Mouse (Mus musculus): Measurements from ENCODE around the gene Cfap61. TPM values are rescaled to one million over a fixed set of nuclear protein-coding genes. Genes with fewer than 3 reads are reported as not detected.

Gene Cfap61
- polyA plus RNA-seq, 1 experiment from 2014 or later = not detected

- H3K27me3 ChIP-seq (ENCODE audit: control insufficient read depth, insufficient read depth, low read depth, low read length) = peaks cover 41% of the 10 kb centered on the region
- WGBS (ENCODE audit: insufficient replicate concordance) = 4% methylated on average over 9 of the region's 9 CpGs
- no peaks in the 10 kb centered on the region for H3K36me3 ChIP-seq (ENCODE audit: control insufficient read depth, insufficient read depth)
- H3K27ac ChIP-seq (ENCODE audit: low read length) = no peak overlapping the region
- no peak overlapping the region for H3K9ac ChIP-seq (ENCODE audit: low read depth, low read length)
- H3K4me3 ChIP-seq (ENCODE audit: low read depth, low read length) = no peak overlapping the region
- H3K4me1 ChIP-seq (ENCODE audit: control insufficient read depth, low read depth, low read length) = no peaks in the 10 kb centered on the region; the same call in 1 of the 2 replicates
- 0 out of 2 replicates have a peak, but pooled peaks have one; percentile 13 for ATAC-seq (ENCODE audit: low read depth)
- H3K9me3 ChIP-seq (replicated peaks; ENCODE audit: control insufficient read depth, low read length) = no peaks in the 10 kb centered on the region
- no peak overlapping the region for H3K4me2 ChIP-seq (ENCODE audit: low read depth, low read length)
Measured at GRCm38 (mm10) chr2:146214715-146215114, 280.1 kb downstream of the Cfap61 start.

- no peak overlapping the region for H3K9ac ChIP-seq (ENCODE audit: low read depth, low read length)
- ATAC-seq (ENCODE audit: low read depth) = no peak
- no peak overlapping the region for H3K27ac ChIP-seq (ENCODE audit: low read length)
- H3K27me3 ChIP-seq (ENCODE audit: control insufficient read depth, insufficient read depth, low read depth, low read length) = peaks cover 56% of the 10 kb centered on the region
- H3K4me3 ChIP-seq (ENCODE audit: low read depth, low read length) = no peak overlapping the region
- H3K36me3 ChIP-seq (ENCODE audit: control insufficient read depth, insufficient read depth) = no peaks in the 10 kb centered on the region
- no peak overlapping the region for H3K4me2 ChIP-seq (ENCODE audit: low read depth, low read length)
- peaks cover 2% of the 10 kb centered on the region for H3K4me1 ChIP-seq (ENCODE audit: control insufficient read depth, low read depth, low read length)
- WGBS (ENCODE audit: insufficient replicate concordance) = 20% methylated on average over 14 of the region's 14 CpGs
- no peaks in the 10 kb centered on the region for H3K9me3 ChIP-seq (replicated peaks; ENCODE audit: control insufficient read depth, low read length)
Measured at GRCm38 (mm10) chr2:146216111-146217064, 281.8 kb downstream of the Cfap61 start.

- ATAC-seq (ENCODE audit: low read depth) = no peak
- H3K36me3 ChIP-seq (ENCODE audit: control insufficient read depth, insufficient read depth) = no peaks in the 10 kb centered on the region
- 1% methylated on average over 16 of the region's 16 CpGs for WGBS (ENCODE audit: insufficient replicate concordance)
- H3K4me2 ChIP-seq (ENCODE audit: low read depth, low read length) = no peak overlapping the region
- peaks cover 11% of the 10 kb centered on the region for H3K4me1 ChIP-seq (ENCODE audit: control insufficient read depth, low read depth, low read length)
- H3K4me3 ChIP-seq (ENCODE audit: low read depth, low read length) = no peak overlapping the region
- H3K27me3 ChIP-seq (ENCODE audit: control insufficient read depth, insufficient read depth, low read depth, low read length) = peaks cover 66% of the 10 kb centered on the region
- H3K27ac ChIP-seq (ENCODE audit: low read length) = no peak overlapping the region
- H3K9ac ChIP-seq (ENCODE audit: low read depth, low read length) = no peak overlapping the region
- no peaks in the 10 kb centered on the region for H3K9me3 ChIP-seq (replicated peaks; ENCODE audit: control insufficient read depth, low read length)
Measured at GRCm38 (mm10) chr2:146217227-146217980, 282.8 kb downstream of the Cfap61 start.

- ATAC-seq (ENCODE audit: low read depth) = no peak
- Histone ChIP-seq H3K9ac (ENCODE audit: low read depth, low read length) (no peak overlapping the region), H3K27ac (ENCODE audit: low read length) (no peak overlapping the region), H3K36me3 (ENCODE audit: control insufficient read depth, insufficient read depth) (no peaks in the 10 kb centered on the region), H3K9me3 (replicated peaks; ENCODE audit: control insufficient read depth, low read length) (no peaks in the 10 kb centered on the region), H3K4me2 (ENCODE audit: low read depth, low read length) (no peak overlapping the region), H3K4me3 (ENCODE audit: low read depth, low read length) (no peak overlapping the region; the same call in 1 of the 2 replicates), H3K4me1 (ENCODE audit: control insufficient read depth, low read depth, low read length) (peaks cover 11% of the 10 kb centered on the region), H3K27me3 (ENCODE audit: control insufficient read depth, insufficient read depth, low read depth, low read length) (peaks cover 74% of the 10 kb centered on the region)
- 3% methylated on average over 40 of the region's 40 CpGs for WGBS (ENCODE audit: insufficient replicate concordance)
Measured at GRCm38 (mm10) chr2:146218161-146218691, 283.6 kb downstream of the Cfap61 start.

GRCm38 (mm10) chr2:146218881-146219535 lies 284.4 kb downstream of the Cfap61 start:
- ATAC-seq (ENCODE audit: low read depth) = no peak
- Histone ChIP-seq H3K27me3 (ENCODE audit: control insufficient read depth, insufficient read depth, low read depth, low read length) (peaks cover 82% of the 10 kb centered on the region), H3K4me2 (ENCODE audit: low read depth, low read length) (no peak overlapping the region), H3K9ac (ENCODE audit: low read depth, low read length) (no peak overlapping the region), H3K36me3 (ENCODE audit: control insufficient read depth, insufficient read depth) (no peaks in the 10 kb centered on the region), H3K4me3 (ENCODE audit: low read depth, low read length) (no peak overlapping the region), H3K9me3 (replicated peaks; ENCODE audit: control insufficient read depth, low read length) (no peaks in the 10 kb centered on the region), H3K4me1 (ENCODE audit: control insufficient read depth, low read depth, low read length) (peaks cover 11% of the 10 kb centered on the region), H3K27ac (ENCODE audit: low read length) (no peak overlapping the region)
- 6% methylated on average over 19 of the region's 19 CpGs for WGBS (ENCODE audit: insufficient replicate concordance)

- Histone ChIP-seq H3K9me3 (replicated peaks; ENCODE audit: control insufficient read depth, low read length) (no peaks in the 10 kb centered on the region), H3K4me2 (ENCODE audit: low read depth, low read length) (no peak overlapping the region), H3K4me1 (ENCODE audit: control insufficient read depth, low read depth, low read length) (peaks cover 11% of the 10 kb centered on the region), H3K36me3 (ENCODE audit: control insufficient read depth, insufficient read depth) (no peaks in the 10 kb centered on the region), H3K27me3 (ENCODE audit: control insufficient read depth, insufficient read depth, low read depth, low read length) (peaks cover 87% of the 10 kb centered on the region), H3K9ac (ENCODE audit: low read depth, low read length) (no peak overlapping the region), H3K27ac (ENCODE audit: low read length) (no peak overlapping the region), H3K4me3 (ENCODE audit: low read depth, low read length) (no peak overlapping the region)
- no peak for ATAC-seq (ENCODE audit: low read depth)
- WGBS (ENCODE audit: insufficient replicate concordance) = 12% methylated on average over 11 of the region's 11 CpGs
Measured at GRCm38 (mm10) chr2:146219791-146220190, 285.2 kb downstream of the Cfap61 start.

- 2% methylated on average over 24 of the region's 24 CpGs for WGBS (ENCODE audit: insufficient replicate concordance)
- Histone ChIP-seq H3K9me3 (replicated peaks; ENCODE audit: control insufficient read depth, low read length) (no peaks in the 10 kb centered on the region), H3K36me3 (ENCODE audit: control insufficient read depth, insufficient read depth) (no peaks in the 10 kb centered on the region), H3K27me3 (ENCODE audit: control insufficient read depth, insufficient read depth, low read depth, low read length) (peaks cover 94% of the 10 kb centered on the region), H3K4me1 (ENCODE audit: control insufficient read depth, low read depth, low read length) (peaks cover 11% of the 10 kb centered on the region), H3K9ac (ENCODE audit: low read depth, low read length) (no peak overlapping the region), H3K4me2 (ENCODE audit: low read depth, low read length) (no peak overlapping the region), H3K27ac (ENCODE audit: low read length) (no peak overlapping the region), H3K4me3 (ENCODE audit: low read depth, low read length) (no peak overlapping the region)
- ATAC-seq (ENCODE audit: low read depth) = no peak
Measured at GRCm38 (mm10) chr2:146220591-146221075, 286.0 kb downstream of the Cfap61 start.

- Histone ChIP-seq H3K4me3 (ENCODE audit: low read depth, low read length) (peak within 1 kb of the TSS; percentile 54), H3K9me3 (replicated peaks; ENCODE audit: control insufficient read depth, low read length) (no peaks in the 10 kb centered on the region), H3K27ac (ENCODE audit: low read length) (no peak within 1 kb of the TSS), H3K4me1 (ENCODE audit: control insufficient read depth, low read depth, low read length) (peaks cover 11% of the 10 kb centered on the region), H3K4me2 (ENCODE audit: low read depth, low read length) (peak within 1 kb of the TSS; percentile 65), H3K27me3 (ENCODE audit: control insufficient read depth, insufficient read depth, low read depth, low read length) (peaks cover 94% of the 10 kb centered on the region), H3K36me3 (ENCODE audit: control insufficient read depth, insufficient read depth) (no peaks in the 10 kb centered on the region), H3K9ac (ENCODE audit: low read depth, low read length) (no peak within 1 kb of the TSS)
- under 1% methylated on average over 67 of the region's 86 CpGs for WGBS (ENCODE audit: insufficient replicate concordance)
- peak; percentile 53; the same call in 1 of the 2 replicates for ATAC-seq (ENCODE audit: low read depth)
Measured at GRCm38 (mm10) chr2:146221076-146221928, 286.7 kb downstream of the Cfap61 start, which contains the start of gene Insm1. TSS of gene Insm1 (plus strand) at chr2:146221921.
